Mouse (Mus musculus) lung, embryonic 15.5 days (tissue): ENCODE data around the gene Nnmt. TPM values are rescaled to one million over a fixed set of nuclear protein-coding genes. Genes with fewer than 3 reads are reported as not detected.

ENCODE experiments used
- polyA plus RNA-seq: library from polyadenylated mRNA; unstranded; fragments of >200 nt; fragmentation: Nextera tagmentation; extraction: Ambion mirVana; gene quantifications from 2 replicates; pipeline ENCODE4 v1.2.1, GENCODE M21; 2015

The Nnmt gene
- polyA plus RNA-seq, 1 experiment from 2014 or later: 1.5 TPM

Other genes with a start within 250 kb of the Nnmt start
- 112 and 119 TPM in 2 replicates for gene Rexo2, start 124.5 kb downstream of the Nnmt start, polyA plus RNA-seq
- gene Rbm7, start 109.9 kb downstream of the Nnmt start, polyA plus RNA-seq: 127 and 130 TPM in 2 replicates
- gene Gm5617, start 109.7 kb downstream of the Nnmt start, polyA plus RNA-seq: 29.6 and 30.2 TPM in 2 replicates
- 5.1 and 7.0 TPM in 2 replicates for gene Zbtb16, start 231.1 kb upstream of the Nnmt start, polyA plus RNA-seq